Mouse (Mus musculus) stomach, embryonic 16.5 days (tissue): ENCODE data around the gene Wdr26. TPM values are rescaled to one million over a fixed set of nuclear protein-coding genes. Genes with fewer than 3 reads are reported as not detected.

Experiments used
- ATAC-seq: fragments of 200-750 bp; cut with Nextera tagmentation; 2 replicates; pipeline ENCODE4 v1.8.0; 2017; ENCODE audit warnings: moderate number of reproducible peaks, moderate TSS enrichment; ENCODE audit not compliant: insufficient read depth, low FRiP score
- H3K27ac ChIP-seq: fragments of 300-500 bp; sonication (generic); 2 replicates; pipeline ENCODE4 v1.5.1; 2014; ENCODE audit warnings: low read length
- H3K27me3 ChIP-seq: fragments of 300-500 bp; sonication (generic); 2 replicates; pipeline ENCODE4 v1.6.1; 2014; ENCODE audit warnings: low read length, control low read depth, mixed read lengths; ENCODE audit not compliant: control insufficient read depth, insufficient read depth
- H3K36me3 ChIP-seq: fragments of 300-500 bp; sonication (generic); 2 replicates; pipeline ENCODE4 v1.6.1; 2014; ENCODE audit warnings: low read length; ENCODE audit not compliant: control insufficient read depth, insufficient read depth
- H3K4me1 ChIP-seq: fragments of 300-500 bp; sonication (generic); 2 replicates; pipeline ENCODE4 v1.6.1; 2014; ENCODE audit warnings: low read length, control low read depth, mixed read lengths; ENCODE audit not compliant: control insufficient read depth, insufficient read depth
- H3K4me2 ChIP-seq: fragments of 300-500 bp; sonication (generic); 2 replicates; pipeline ENCODE4 v1.6.1; 2014; ENCODE audit warnings: low read depth, low read length, mixed read lengths
- H3K4me3 ChIP-seq: fragments of 300-500 bp; sonication (generic); replicated peaks from 2 replicates; pipeline ENCODE4 v1.5.1; 2014; ENCODE audit warnings: mild to moderate bottlenecking, low read length
- H3K9ac ChIP-seq: fragments of 300-500 bp; sonication (generic); 2 replicates; pipeline ENCODE4 v1.6.1; 2014; ENCODE audit warnings: low read length
- H3K9me3 ChIP-seq: fragments of 300-500 bp; sonication (generic); replicated peaks from 2 replicates; pipeline ENCODE4 v1.6.1; 2016; ENCODE audit warnings: low read length, control low read depth; ENCODE audit not compliant: control insufficient read depth
- WGBS: fragments of 180-500 bp; shearing (Covaris S2); extraction: QIAGEN DNeasy Blood & Tissue Kit; methylation state at CpG from one replicate; pipeline ENCODE4 v1.1.7; 2014; 5-methylcytosine and 5-hydroxymethylcytosine counted together
- polyA plus RNA-seq: library from polyadenylated mRNA; unstranded; fragments of >200 nt; fragmentation: Nextera tagmentation; extraction: Ambion mirVana; gene quantifications from 2 replicates; pipeline ENCODE4 v1.2.1, GENCODE M21; 2015

Gene Wdr26
- polyA plus RNA-seq, 1 experiment from 2014 or later, result 25.9 TPM

- no peaks in the 10 kb centered on the region for H3K9me3 ChIP-seq
- peak overlapping the region; percentile 88 for H3K4me2 ChIP-seq
- peaks cover 10% of the 10 kb centered on the region for H3K4me1 ChIP-seq
- H3K27me3 ChIP-seq, result no peaks in the 10 kb centered on the region
- 0% methylated on average over 12 of the region's 12 CpGs for WGBS
- ATAC-seq, result peak; percentile 22; the same call in 1 of the 2 replicates
- peak overlapping the region; percentile 94 for H3K4me3 ChIP-seq
- H3K27ac ChIP-seq, result peak overlapping the region; percentile 93
- no peaks in the 10 kb centered on the region for H3K36me3 ChIP-seq
- peak overlapping the region; percentile 83 for H3K9ac ChIP-seq
These were observed 68.2 kb downstream of the Wdr26 start for GRCm38 (mm10) chr1:181143609-181143949.

DNA sequence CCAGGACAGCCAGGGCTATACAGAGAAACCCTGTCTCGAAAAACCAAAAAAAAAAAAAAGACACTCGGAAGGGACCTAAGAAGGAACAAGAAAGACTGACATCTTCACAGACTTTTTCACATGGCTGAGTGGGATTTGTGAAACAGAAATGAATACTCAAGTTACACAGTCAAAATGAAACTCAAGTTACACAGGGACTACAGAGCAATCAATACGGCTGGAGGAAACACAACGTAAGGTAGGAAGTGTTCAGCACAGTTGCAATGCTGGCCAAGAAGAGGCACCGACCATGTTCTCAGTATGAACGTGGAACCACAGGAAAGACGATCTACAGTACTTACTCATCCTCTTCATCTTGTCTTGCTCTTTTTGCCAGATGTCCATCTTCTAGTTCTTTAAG, 73.1 kb downstream of the Wdr26 start:
- ATAC-seq, result no peak
- no peak overlapping the region for H3K9ac ChIP-seq
- H3K9me3 ChIP-seq, result no peaks in the 10 kb centered on the region
- no peaks in the 10 kb centered on the region for H3K27me3 ChIP-seq
- WGBS, result 92% methylated on average over 7 of the region's 7 CpGs
- no peak overlapping the region for H3K27ac ChIP-seq
- H3K4me1 ChIP-seq, result peaks cover 4% of the 10 kb centered on the region; the same call in 1 of the 2 replicates
- H3K36me3 ChIP-seq, result peaks cover 9% of the 10 kb centered on the region; the same call in 1 of the 2 replicates
- H3K4me2 ChIP-seq, result no peak overlapping the region
- no peak overlapping the region for H3K4me3 ChIP-seq

GRCm38 (mm10) chr1:181131915-181132314, 79.9 kb downstream of the Wdr26 start:
- H3K4me2 ChIP-seq, result no peak overlapping the region
- H3K9me3 ChIP-seq, result no peaks in the 10 kb centered on the region
- no peak for ATAC-seq
- H3K27me3 ChIP-seq, result no peaks in the 10 kb centered on the region
- H3K27ac ChIP-seq, result no peak overlapping the region
- H3K4me3 ChIP-seq, result no peak overlapping the region
- 82% methylated on average over 6 of the region's 6 CpGs for WGBS
- H3K4me1 ChIP-seq, result no peaks in the 10 kb centered on the region
- H3K36me3 ChIP-seq, result peaks cover 26% of the 10 kb centered on the region; the same call in 1 of the 2 replicates
- H3K9ac ChIP-seq, result no peak overlapping the region

GRCm38 (mm10) chr1:181126766-181127165, 85.0 kb downstream of the Wdr26 start:
- Histone ChIP-seq H3K4me2 (no peak overlapping the region), H3K27me3 (no peaks in the 10 kb centered on the region), H3K9ac (no peak overlapping the region), H3K9me3 (no peaks in the 10 kb centered on the region), H3K4me1 (no peaks in the 10 kb centered on the region), H3K4me3 (no peak overlapping the region), H3K36me3 (peaks cover 22% of the 10 kb centered on the region), H3K27ac (no peak overlapping the region)
- 84% methylated on average over 9 of the region's 9 CpGs for WGBS
- ATAC-seq, result no peak

GRCm38 (mm10) chr1:181125916-181126315, 85.9 kb downstream of the Wdr26 start:
- WGBS, result 96% methylated on average over 3 of the region's 3 CpGs
- no peak for ATAC-seq
- Histone ChIP-seq H3K36me3 (peaks cover 22% of the 10 kb centered on the region), H3K4me1 (no peaks in the 10 kb centered on the region), H3K27me3 (no peaks in the 10 kb centered on the region), H3K4me3 (no peak overlapping the region), H3K27ac (no peak overlapping the region), H3K9me3 (no peaks in the 10 kb centered on the region), H3K4me2 (no peak overlapping the region), H3K9ac (no peak overlapping the region)

- WGBS, result 97% methylated on average over 2 of the region's 2 CpGs
- Histone ChIP-seq H3K4me1 (no peaks in the 10 kb centered on the region), H3K9me3 (no peaks in the 10 kb centered on the region), H3K4me2 (no peak overlapping the region), H3K9ac (no peak overlapping the region), H3K27me3 (no peaks in the 10 kb centered on the region), H3K27ac (no peak overlapping the region), H3K4me3 (no peak overlapping the region), H3K36me3 (peaks cover 15% of the 10 kb centered on the region)
- no peak for ATAC-seq
These were observed 87.7 kb downstream of the Wdr26 start for GRCm38 (mm10) chr1:181124145-181124544.

Other genes starting within 250 kb of the Wdr26 start
- gene Ephx1, start 191.1 kb downstream of the Wdr26 start, polyA plus RNA-seq, result 16.9 and 19.6 TPM in 2 replicates
- 0.09 TPM in 1 of 2 replicates, not detected in the other for gene 9130409I23Rik, start 160.8 kb downstream of the Wdr26 start, polyA plus RNA-seq
- gene Nvl, start 67.8 kb downstream of the Wdr26 start, polyA plus RNA-seq, result 29.3 and 30.5 TPM in 2 replicates
- gene Cnih4, start 67.3 kb downstream of the Wdr26 start, polyA plus RNA-seq, result 113 and 135 TPM in 2 replicates
- 0.17 and 0.44 TPM in 2 replicates for gene Cnih3, start 140.6 kb upstream of the Wdr26 start, polyA plus RNA-seq